Mouse (Mus musculus) stomach, postnatal 0 days (tissue): ENCODE data around the gene Susd4. TPM values are rescaled to one million over a fixed set of nuclear protein-coding genes. Genes with fewer than 3 reads are reported as not detected.

Source experiments
- ATAC-seq: fragments of 200-750 bp; cut with Nextera tagmentation; 2 replicates; pipeline ENCODE4 v1.8.0; 2017; ENCODE audit not compliant: low FRiP score, low TSS enrichment
- DNase-seq: peaks from one replicate; pipeline ENCODE4 v3.0.0-alpha.2; 2016; ENCODE audit warnings: low spot score
- H3K27ac ChIP-seq: fragments of 300-500 bp; sonication (generic); replicated peaks from 2 replicates; pipeline ENCODE4 v1.5.1; 2014; ENCODE audit warnings: mild to moderate bottlenecking, control low read depth
- H3K27me3 ChIP-seq: fragments of 300-500 bp; sonication (generic); 2 replicates; pipeline ENCODE4 v1.6.1; 2014; ENCODE audit warnings: low read length; ENCODE audit not compliant: control insufficient read depth, insufficient read depth
- H3K36me3 ChIP-seq: fragments of 300-500 bp; sonication (generic); 2 replicates; pipeline ENCODE4 v1.6.1; 2014; ENCODE audit warnings: low read length, mixed read lengths; ENCODE audit not compliant: control insufficient read depth, insufficient read depth
- H3K4me1 ChIP-seq: fragments of 300-500 bp; sonication (generic); replicated peaks from 2 replicates; pipeline ENCODE4 v1.6.1; 2014; ENCODE audit warnings: antibody characterized with exemption; ENCODE audit not compliant: control insufficient read depth, insufficient read depth
- H3K4me2 ChIP-seq: fragments of 300-500 bp; sonication (generic); replicated peaks from 2 replicates; pipeline ENCODE4 v1.6.1; 2014; ENCODE audit warnings: low read depth, mild to moderate bottlenecking, control low read depth, moderate library complexity
- H3K4me3 ChIP-seq: fragments of 300-500 bp; sonication (generic); 2 replicates; pipeline ENCODE4 v1.5.1; 2014; ENCODE audit warnings: low read depth, low read length, control low read depth
- H3K9ac ChIP-seq: fragments of 300-500 bp; sonication (generic); 2 replicates; pipeline ENCODE4 v1.6.1; 2014; ENCODE audit warnings: mild to moderate bottlenecking, low read length, control low read depth, mixed read lengths
- H3K9me3 ChIP-seq: fragments of 300-500 bp; sonication (generic); 2 replicates; pipeline ENCODE4 v1.6.1; 2016; ENCODE audit warnings: low read length; ENCODE audit not compliant: control insufficient read depth
- CTCF ChIP-seq: IDR thresholded peaks from 2 replicates; pipeline ENCODE4 v1.5.1; 2016; ENCODE audit warnings: antibody characterized with exemption, low read depth, mild to moderate bottlenecking, moderate library complexity
- EP300 ChIP-seq: optimal IDR thresholded peaks from 2 replicates; pipeline ENCODE3; 2016; ENCODE audit warnings: antibody characterized with exemption
- WGBS: fragments of 180-500 bp; shearing (Covaris S2); extraction: QIAGEN DNeasy Blood & Tissue Kit; methylation state at CpG from one replicate; pipeline ENCODE4 v1.1.7; 2014; 5-methylcytosine and 5-hydroxymethylcytosine counted together
- polyA plus RNA-seq: library from polyadenylated mRNA; unstranded; fragments of >200 nt; fragmentation: Nextera tagmentation; extraction: Ambion mirVana; gene quantifications from 2 replicates; pipeline ENCODE4 v1.2.1, GENCODE M21; 2015

Susd4 gene
- polyA plus RNA-seq, 1 experiment from 2014 or later = 8.2 TPM

- no peaks in the 10 kb centered on the region for H3K36me3 ChIP-seq
- no peak overlapping the region for H3K4me2 ChIP-seq
- DNase-seq (no peak), ATAC-seq (no peak)
- no peaks in the 10 kb centered on the region for H3K9me3 ChIP-seq
- peak overlapping the region; percentile 63; the same call in 1 of the 2 replicates for H3K27ac ChIP-seq
- no peak for TF ChIP-seq EP300
- no peak for TF ChIP-seq CTCF
- 25% methylated on average over 3 of the region's 3 CpGs for WGBS
- no peak overlapping the region for H3K4me3 ChIP-seq
- H3K27me3 ChIP-seq = no peaks in the 10 kb centered on the region
- H3K9ac ChIP-seq = no peak overlapping the region
- H3K4me1 ChIP-seq = peaks cover 3% of the 10 kb centered on the region; the same call in 1 of the 2 replicates
These were observed 142.0 kb downstream of the Susd4 start for GRCm38 (mm10) chr1:182905669-182906068.

- no peak for TF ChIP-seq CTCF
- TF ChIP-seq EP300 = no peak
- H3K9ac ChIP-seq = no peak overlapping the region
- peak; percentile 94 for ATAC-seq
- H3K9me3 ChIP-seq = no peaks in the 10 kb centered on the region
- peak; percentile 95 for DNase-seq
- H3K36me3 ChIP-seq = no peaks in the 10 kb centered on the region
- no peaks in the 10 kb centered on the region for H3K27me3 ChIP-seq
- peaks cover 3% of the 10 kb centered on the region; the same call in 1 of the 2 replicates for H3K4me1 ChIP-seq
- no peak overlapping the region for H3K4me3 ChIP-seq
- WGBS = 13% methylated on average over 14 of the region's 14 CpGs
- no peak overlapping the region for H3K4me2 ChIP-seq
- 0 out of 2 replicates have a peak overlapping the region, but pooled peaks have one; percentile 40 for H3K27ac ChIP-seq
These were observed 144.7 kb downstream of the Susd4 start for GRCm38 (mm10) chr1:182908050-182909036.

- DNase-seq = no peak
- no peak for TF ChIP-seq EP300
- no peaks in the 10 kb centered on the region for H3K36me3 ChIP-seq
- H3K4me1 ChIP-seq = peaks cover 3% of the 10 kb centered on the region; the same call in 1 of the 2 replicates
- whole genome bisulfite sequencing = 56% methylated on average over 3 of the region's 3 CpGs
- no peaks in the 10 kb centered on the region for H3K27me3 ChIP-seq
- H3K4me2 ChIP-seq = no peak overlapping the region
- no peak for ATAC-seq
- H3K9me3 ChIP-seq = no peaks in the 10 kb centered on the region
- no peak overlapping the region for H3K27ac ChIP-seq
- no peak overlapping the region for H3K4me3 ChIP-seq
- no peak overlapping the region for H3K9ac ChIP-seq
These were observed 145.4 kb downstream of the Susd4 start for GRCm38 (mm10) chr1:182909066-182909465.

- Histone ChIP-seq H3K9me3 (no peaks in the 10 kb centered on the region), H3K4me2 (no peak overlapping the region), H3K4me1 (peaks cover 3% of the 10 kb centered on the region; the same call in 1 of the 2 replicates), H3K4me3 (no peak overlapping the region), H3K27ac (no peak overlapping the region), H3K36me3 (no peaks in the 10 kb centered on the region), H3K9ac (no peak overlapping the region), H3K27me3 (no peaks in the 10 kb centered on the region)
- DNase-seq = no peak
- WGBS = 71% methylated on average over 5 of the region's 5 CpGs
- ATAC-seq = no peak
- TF ChIP-seq EP300 (no peak), CTCF (no peak)
These were observed 145.9 kb downstream of the Susd4 start for GRCm38 (mm10) chr1:182909596-182909995.

- H3K9me3 ChIP-seq = no peaks in the 10 kb centered on the region
- no peaks in the 10 kb centered on the region for H3K27me3 ChIP-seq
- no peaks in the 10 kb centered on the region for H3K36me3 ChIP-seq
- no peak overlapping the region for H3K4me2 ChIP-seq
- H3K9ac ChIP-seq = no peak overlapping the region
- H3K4me1 ChIP-seq = peaks cover 3% of the 10 kb centered on the region; the same call in 1 of the 2 replicates
- WGBS = 72% methylated on average over 2 of the region's 2 CpGs
- no peak overlapping the region for H3K4me3 ChIP-seq
- no peak overlapping the region for H3K27ac ChIP-seq
- no peak for DNase-seq
- TF ChIP-seq CTCF (no peak), EP300 (no peak)
- no peak for ATAC-seq
These were observed 148.9 kb downstream of the Susd4 start for GRCm38 (mm10) chr1:182912591-182912990.
